Mouse (Mus musculus): ENCODE results near the gene Fam227b. TPM values are rescaled to one million over a fixed set of nuclear protein-coding genes. Genes with fewer than 3 reads are reported as not detected.

Gene Fam227b
- polyA plus RNA-seq (2012; rRNA removed) = 0.04 TPM in 1 of 2 replicates, not detected in the other

DNA sequence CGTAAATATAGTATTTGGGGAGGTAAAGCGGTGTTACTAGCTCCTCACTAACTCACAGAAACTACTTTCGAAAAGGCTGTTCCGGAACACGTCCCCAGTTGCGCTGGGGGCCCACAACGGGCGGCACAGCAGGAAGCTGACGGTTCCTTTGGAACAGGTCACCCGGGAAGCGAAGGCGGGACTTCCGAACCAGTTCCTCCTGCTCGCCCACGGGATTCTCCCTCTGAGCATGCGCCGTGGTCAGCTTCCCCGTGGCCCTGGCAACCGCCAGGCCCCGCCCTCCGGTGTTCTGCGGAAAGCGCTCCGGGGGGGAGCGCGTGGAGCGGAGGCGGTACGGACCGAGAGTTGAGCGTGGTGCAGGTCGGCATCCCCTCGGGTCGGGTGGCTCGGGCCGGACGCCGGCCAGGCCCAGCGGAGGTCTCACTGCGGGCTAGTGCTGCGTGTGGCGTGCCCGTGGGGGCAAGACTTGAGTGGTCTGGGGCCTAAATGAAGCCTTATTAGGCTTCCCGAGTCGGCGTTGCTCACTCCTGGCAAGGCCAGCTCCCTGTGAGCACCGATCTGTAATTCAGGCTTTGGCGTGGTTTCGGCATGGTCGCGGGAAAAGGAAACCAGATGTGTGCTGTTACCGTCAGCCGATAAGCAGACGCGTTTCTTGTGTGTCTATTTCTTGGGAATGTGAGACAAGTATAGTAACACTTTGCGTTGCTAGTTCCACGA lies at the start of gene Fam227b, which contains the start of gene Dtwd1:
Gene Fam227b (minus strand): TSS at position 150 of the 717 bp plus-strand sequence.
Gene Dtwd1 (plus strand): TSS at position 287 of the 717 bp plus-strand sequence.
- peak; percentile 95 to 99 for DNase-seq (ENCODE audit: extremely low spot score in 1 of 2, low spot score in 1 of 2)

DNA sequence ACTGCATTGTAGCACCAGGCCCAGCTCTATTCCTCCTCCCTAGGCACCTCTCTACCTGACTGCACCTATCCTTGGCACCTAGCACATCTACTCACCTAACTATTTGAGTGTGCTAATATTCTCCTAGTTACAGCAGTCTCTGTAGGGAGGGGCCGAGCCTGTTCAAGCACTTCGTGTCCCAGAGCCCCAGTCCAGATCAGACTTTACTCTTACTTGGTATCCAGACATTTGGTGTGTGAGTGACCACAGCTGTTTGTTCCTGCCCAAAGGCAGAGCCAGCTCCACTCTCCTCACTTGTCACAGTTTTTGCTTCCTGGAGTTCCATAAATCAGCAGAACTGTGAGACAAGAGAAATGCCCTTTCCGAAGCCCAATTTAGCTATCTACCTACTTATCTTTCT lies 47.2 kb upstream of the Fam227b start:
- DNase-seq (ENCODE audit: extremely low spot score in 1 of 2, low spot score in 1 of 2) = no peak

DNA sequence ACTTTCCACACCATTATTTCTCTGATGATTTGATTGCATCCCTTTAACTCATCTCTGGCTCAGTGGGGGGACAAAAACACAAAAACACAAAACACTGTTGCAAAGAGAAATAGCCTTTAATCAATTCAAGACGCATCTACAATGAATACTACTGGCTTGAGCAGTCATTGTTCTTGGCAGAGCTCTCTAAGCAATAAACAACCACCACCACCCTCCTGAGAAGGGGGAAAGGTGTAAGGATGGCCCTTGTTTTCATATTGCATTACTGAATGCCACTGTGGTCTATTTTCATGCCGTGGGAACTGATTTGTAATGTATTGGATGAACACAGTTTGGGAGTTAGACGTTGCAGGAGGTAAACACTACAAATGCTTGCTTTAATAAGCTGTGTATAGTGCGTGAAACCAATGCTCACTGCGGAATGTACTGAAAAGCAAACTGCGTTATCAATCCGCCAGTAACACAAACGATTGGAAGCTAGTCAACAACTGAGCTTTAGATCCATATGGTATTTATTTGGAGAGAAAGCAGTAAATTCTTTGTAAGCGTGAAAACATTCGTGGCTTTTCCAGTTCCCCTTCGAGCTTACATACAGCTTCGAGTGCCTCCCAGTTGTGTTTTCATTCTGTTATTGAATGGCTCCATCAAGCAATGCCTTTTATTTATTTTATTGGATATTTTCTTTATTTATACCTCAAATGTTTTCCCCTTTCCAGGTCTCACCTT lies 44.0 kb upstream of the Fam227b start:
- DNase-seq (ENCODE audit: extremely low spot score in 1 of 2, low spot score in 1 of 2) = no peak

DNA sequence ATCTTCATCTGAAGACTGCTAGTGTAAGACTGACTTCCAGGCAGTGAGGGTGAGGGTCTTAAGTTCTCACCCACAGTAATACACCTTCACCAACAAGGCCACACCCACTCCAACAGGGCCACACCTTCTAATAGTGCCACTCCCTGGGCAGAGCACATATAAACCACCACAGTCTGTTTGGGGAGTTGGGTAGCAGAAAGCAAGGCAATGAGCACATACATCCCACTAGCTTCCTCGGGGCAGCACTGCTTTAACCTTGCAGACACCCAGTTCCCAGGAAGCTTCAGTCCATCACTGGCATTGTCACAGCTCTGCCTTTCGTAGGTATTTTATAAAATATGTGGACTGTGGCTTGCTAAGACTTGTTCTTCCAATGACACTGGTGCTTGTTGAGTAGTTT lies 40.3 kb upstream of the Fam227b start:
- no peak for DNase-seq (ENCODE audit: extremely low spot score in 1 of 2, low spot score in 1 of 2)

DNA sequence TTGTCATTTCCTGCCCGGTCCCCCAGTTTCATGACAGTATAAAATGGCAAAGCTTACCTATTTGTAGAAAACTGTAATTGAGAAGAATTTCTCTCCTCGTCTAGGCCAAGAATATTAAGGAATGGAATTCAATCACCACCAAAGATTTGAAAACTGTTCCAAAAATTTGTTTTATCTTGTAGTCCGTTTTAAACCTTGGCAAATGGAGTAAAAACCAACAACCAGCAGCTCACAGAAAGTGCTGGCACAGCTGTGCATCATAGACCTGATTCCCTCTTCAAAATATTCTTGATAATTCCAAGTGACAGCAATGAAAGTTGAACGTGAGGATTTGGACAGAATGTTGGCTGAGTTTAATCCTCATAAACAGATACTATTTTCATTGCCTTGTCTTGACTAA lies 39.5 kb upstream of the Fam227b start:
- DNase-seq (ENCODE audit: extremely low spot score in 1 of 2, low spot score in 1 of 2) = no peak

DNA sequence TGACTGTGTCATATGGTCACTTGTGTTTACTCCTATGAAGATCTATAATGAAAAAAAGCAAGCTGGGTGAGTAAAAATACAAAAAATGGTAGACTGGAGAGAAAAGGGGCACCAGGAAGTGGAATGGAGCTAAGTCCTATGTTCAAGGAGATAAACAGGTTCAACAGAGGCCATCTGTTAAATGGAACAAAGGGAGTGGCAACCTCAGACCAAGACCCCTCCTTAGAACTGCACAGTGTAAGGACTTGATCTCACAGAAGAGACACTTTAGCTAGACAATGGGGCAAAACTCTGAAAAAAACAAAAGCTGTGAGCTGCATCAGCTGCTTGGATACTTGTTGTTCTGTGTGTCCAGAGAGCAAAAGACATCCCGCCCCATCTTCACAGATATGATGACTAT lies 19.6 kb upstream of the Fam227b start:
- DNase-seq (ENCODE audit: extremely low spot score in 1 of 2, low spot score in 1 of 2) = no peak

DNA sequence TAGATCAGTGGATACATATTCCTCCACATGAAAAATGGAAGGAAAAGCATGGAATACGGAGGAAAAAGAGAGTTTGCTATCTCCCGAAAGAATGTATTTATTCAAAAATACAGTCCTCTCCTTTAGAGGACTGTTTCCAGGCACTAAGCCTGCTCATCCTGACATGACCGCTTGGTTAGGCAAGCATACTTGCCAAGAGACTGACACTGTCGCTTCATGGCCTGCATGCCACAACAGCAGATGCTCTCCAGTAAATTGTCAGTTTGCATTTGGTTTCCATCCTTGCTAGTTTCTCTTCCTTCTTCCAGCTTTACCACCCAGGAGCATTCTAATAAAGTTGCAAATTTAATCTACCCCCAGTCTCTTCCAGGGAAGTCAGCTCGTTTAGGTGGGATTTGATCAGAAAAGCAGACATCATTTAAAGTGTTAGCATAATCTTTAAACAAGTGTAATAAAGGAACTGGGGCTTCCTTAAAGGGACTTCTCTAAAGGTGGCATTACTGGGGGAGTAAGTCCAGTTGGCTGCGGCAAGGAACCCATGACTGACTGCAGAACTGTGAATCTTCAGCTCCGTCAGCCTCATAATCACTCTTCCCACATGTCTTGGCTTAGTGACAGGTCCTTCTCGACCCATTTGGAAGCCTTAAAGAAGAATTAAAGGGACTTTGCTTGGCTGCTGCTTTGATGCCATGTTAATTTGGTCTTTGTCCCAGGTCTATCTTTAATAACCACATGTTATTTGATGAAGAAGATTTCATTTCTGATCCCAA lies 15.2 kb upstream of the Fam227b start:
- peak in 1 of 2 experiments; percentile 13 for DNase-seq (ENCODE audit: extremely low spot score in 1 of 2, low spot score in 1 of 2)

DNA sequence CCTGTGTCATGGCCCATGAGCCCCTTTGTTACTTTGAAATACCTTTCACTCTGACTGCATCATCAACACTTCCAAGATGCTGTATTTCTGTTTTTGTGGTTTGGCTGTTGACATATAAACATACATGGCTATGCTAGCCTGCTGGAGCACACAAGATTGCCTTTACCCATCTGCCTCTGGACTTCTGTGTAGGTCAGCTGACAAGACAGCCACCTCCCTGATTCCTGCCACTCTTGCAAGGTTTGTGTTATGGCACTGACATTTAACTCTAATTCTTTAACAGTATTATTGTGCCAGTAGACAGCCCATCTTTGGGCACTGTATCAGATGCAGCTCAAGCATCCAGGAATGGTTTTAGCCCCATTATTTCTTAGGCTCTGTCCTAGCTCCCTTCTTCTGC lies 14.5 kb upstream of the Fam227b start:
- DNase-seq (ENCODE audit: extremely low spot score in 1 of 2, low spot score in 1 of 2) = no peak

DNA sequence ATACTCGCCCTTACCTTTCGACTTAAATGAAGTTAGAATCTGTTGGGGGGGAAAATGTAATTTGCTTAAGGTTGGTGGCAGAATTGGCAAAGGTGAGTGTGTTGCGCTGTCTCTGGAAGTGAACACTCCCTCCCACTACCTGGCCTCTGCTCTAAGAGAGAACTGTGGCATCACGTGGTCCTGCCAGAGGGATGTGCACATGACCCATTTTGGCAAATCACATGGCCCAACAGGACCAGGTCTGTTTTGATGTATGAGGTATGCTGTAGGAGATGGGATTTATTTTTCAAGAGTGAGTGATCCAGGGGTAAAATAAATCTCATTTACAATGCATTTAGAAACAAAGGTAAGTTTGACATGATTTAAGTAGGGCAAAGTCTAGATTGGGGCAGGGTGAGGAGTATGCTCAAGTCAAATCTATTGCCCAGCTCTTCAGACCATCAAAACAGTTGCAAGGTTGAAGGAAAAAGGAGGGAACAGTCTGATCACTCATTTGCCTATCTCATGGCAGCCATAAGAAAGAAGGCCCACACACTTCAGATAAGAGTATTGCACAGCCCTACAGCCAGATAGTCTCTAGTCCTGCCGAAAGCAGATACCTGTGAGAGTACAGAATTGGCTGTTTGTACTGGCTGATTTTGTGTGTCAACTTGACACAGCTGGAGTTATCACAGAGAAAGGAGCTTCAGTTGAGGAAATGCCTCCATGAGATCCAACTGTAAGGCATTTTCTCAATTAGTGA lies 13.6 kb upstream of the Fam227b start:
- no peak for DNase-seq (ENCODE audit: extremely low spot score in 1 of 2, low spot score in 1 of 2)

DNA sequence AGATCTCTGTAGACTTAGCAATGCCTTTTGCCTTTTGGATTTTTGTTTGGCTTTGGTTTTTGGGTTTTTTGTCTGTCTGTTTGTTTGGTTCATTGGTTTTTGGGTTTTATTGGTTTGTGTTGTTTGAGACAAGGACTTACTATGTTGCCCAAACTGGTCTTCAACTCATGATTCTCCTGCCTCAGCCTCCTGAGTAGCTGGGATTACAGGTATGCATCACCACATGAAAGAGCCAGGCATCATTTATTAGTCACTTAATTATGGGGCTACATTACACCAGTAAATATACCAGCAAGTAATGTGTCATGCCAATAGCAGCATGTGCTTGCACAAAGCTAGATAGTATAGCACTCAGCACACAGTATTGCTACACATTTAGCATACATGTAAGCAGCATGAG lies 4.1 kb downstream of the Fam227b start:
- no peak for DNase-seq (ENCODE audit: extremely low spot score in 1 of 2, low spot score in 1 of 2)

DNA sequence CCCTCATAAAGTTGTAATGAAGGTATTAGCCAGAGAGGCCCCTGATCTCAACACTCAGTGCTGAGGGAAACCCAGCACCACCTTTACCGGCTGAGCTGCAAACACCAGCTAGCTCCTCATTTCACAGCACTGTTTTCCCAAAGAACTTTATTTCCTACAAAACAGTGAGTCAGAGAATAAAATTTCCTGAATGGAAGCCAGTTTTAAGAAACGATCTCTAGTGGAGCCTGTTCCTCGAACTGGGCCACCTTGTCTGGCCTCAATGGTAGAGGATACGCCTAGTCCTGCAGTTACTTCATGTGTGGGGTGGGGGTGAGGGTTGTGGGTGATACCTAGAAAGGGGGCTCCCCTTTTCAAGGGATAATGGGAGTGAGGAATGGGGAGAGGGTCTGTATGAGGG lies 57.2 kb downstream of the Fam227b start:
- DNase-seq (ENCODE audit: extremely low spot score in 1 of 2, low spot score in 1 of 2) = no peak

DNA sequence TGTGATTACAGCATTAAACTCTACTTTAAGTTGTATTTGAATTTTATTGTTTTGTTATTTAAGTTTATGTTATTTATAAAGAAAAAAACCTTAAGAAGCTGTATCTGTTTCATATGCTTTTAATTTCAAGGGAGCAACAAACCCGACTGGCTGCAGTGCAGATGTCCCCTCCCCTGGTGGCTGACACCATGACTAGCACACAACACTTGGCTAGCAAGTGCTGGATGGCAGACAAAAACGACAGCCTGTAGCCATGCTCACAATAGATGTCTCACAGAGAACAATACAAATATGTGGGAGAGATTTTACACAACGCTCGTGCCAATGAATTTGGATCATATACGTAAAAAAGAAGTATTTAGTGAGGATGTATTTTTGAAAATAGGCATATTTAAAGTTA lies 61.4 kb downstream of the Fam227b start:
- DNase-seq (ENCODE audit: extremely low spot score in 1 of 2, low spot score in 1 of 2) = no peak

DNA sequence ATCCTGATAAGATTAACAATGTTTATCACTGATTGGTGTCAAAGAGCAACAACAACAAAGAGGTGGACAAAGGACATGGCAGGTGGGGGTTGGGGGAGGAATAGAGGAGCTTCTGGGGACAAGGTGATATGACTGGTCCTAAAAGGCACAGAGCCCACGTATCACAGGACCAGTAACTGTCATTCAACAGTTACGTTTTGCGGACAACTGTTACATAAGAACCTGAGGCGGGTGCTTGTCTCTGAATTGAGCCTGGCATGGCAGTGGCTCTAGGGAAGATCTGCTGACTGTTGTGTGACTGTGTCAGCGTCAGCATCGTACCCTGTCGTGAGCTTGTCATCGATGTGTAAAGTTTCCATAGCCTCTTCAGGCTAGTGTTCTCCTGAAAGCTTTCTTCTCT lies 65.6 kb downstream of the Fam227b start:
- DNase-seq (ENCODE audit: extremely low spot score in 1 of 2, low spot score in 1 of 2) = no peak

DNA sequence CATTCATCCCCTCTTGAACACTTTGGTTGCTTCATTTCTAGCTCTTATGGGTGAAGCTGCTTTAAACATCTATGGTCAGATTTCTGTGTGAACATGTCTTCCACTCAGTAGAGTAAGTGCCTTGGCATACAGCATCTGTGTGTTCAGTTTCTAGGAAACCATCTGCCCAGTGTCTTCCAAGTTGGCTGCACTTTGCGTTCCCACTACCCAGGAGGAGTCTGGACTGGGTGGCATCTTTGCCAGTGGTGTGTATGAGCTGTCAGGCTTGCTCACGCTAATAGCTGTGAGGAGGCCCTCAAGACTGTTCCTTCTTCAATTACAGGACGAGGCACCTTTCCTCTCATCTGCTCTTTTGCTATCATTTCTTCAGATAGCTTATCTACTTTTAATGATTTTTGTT lies 67.5 kb downstream of the Fam227b start:
- DNase-seq (ENCODE audit: extremely low spot score in 1 of 2, low spot score in 1 of 2) = no peak

DNA sequence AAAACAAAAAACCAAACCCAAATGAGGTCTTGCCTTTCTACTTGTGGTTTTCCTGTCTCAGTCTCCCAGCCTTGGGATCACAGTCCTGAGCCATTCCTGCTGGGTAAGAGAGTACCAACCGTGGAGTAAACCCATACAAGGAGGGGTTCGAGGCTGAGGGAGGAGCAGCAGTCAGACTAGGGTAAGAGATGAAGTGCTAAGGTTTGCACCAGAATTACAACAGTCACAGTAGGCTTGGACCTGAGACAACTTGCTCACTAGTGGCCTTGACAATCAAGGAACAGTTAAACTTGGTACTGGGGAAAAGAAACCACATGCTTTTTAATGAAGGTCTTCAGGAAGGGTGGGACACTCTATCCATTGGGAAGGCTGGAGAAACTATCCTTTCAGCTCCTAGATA lies 72.7 kb downstream of the Fam227b start:
- no peak for DNase-seq (ENCODE audit: extremely low spot score in 1 of 2, low spot score in 1 of 2)

DNA sequence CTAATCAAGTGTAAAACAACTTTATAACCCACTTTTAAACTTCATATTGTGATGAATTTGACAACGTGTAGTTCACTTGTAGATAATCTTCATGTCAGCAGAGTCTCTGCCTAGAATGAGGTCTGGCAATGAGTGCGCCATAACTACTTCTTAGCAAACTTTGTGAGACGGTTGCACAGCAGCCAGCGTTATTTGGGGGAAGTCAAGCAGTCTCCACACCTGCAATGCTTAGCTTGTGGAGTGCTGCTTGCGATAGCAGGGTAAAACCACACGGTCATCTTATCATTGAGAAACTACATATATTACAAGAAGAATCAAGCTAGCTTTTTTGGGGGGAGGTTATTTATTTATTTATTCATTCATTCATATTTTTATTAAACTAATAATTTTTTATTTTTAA lies 75.3 kb downstream of the Fam227b start:
- no peak for DNase-seq (ENCODE audit: extremely low spot score in 1 of 2, low spot score in 1 of 2)

DNA sequence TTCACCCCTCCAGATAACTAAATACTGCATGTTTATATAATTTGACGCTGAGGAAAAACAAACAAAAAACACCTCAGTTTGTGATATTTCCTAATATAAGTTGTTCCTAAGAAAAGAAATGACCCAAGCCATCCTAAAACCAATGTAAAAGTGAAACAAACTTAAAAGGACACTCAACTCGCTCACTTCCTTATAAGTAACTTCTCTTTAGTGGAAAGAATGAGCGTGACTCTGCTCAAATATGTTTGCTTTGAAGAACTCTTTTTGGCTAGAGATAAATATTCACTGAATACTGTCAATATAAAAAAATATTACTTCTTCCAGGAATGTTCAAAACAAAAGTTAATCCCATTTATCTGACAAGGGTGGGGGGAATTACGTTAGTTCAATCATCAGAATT lies 78.1 kb downstream of the Fam227b start:
- no peak for DNase-seq (ENCODE audit: extremely low spot score in 1 of 2, low spot score in 1 of 2)

DNA sequence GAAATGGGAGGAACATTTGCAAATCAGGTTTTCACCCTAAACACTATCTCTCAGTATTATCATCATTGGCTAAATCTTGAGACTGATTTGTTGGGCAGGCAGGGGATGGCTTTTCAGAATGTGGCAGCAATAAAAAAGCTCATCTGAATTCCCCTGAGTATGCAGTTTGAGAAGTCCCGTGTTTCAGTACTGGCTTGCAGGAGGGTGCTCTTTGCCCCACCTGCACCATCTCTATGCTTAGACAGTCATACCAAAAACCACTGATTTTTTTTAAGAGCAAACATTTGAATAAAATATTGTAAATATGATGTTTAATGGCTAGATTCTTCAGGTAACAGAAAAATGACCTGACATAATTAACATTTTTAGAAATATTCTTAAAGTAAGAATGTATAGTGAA lies 82.1 kb downstream of the Fam227b start:
- DNase-seq (ENCODE audit: extremely low spot score in 1 of 2, low spot score in 1 of 2) = no peak

DNA sequence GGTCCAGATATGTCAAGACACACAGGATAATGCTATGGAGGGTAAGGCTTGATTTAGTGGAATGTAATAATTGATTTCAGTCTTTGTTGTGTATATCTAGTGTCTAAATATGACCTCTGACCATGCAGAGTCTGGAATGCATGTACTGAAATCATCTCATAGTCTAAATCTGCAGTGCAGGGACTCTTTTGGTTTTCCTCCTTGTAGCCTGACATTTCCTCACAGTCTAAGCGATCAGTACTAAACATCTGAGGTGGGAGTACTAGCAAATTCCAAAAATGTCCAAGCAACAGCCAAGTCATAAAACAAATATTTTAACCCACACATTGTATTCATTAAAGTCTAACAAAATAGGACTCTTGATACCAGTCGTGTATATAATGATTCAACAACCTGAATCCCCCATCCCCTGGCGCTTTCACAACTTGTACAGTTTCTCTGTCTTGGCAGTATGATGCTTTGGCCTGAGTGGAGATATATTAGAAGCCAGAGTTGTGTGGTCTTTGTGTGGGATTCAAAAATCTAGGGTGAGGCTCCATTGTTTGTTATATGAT lies 86.4 kb downstream of the Fam227b start:
- DNase-seq (ENCODE audit: extremely low spot score in 1 of 2, low spot score in 1 of 2) = no peak

DNA sequence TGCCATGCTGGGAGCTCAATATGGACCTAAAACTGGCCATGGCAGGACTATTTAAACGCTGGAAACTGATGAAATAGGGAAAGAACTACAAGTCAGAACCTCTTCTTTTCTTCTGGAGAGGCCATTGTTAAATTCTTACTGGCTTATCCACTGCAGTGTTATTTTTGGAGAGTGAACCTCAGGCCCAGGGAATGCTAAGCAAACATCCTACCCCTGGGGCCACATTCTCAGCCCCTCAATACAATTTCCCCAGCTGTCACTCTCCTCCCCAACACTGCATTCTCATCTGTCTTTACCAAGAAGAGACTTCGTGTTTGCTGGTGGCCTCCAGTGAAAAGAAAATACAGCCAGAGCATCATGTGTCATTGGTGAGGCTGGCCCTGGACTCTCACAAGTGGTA lies 87.0 kb downstream of the Fam227b start:
- DNase-seq (ENCODE audit: extremely low spot score in 1 of 2, low spot score in 1 of 2) = no peak

All from frontal cortex, adult 2 months (tissue).